ENCODE assay signal across 10 mouse cellular contexts in the genomic region with DNA sequence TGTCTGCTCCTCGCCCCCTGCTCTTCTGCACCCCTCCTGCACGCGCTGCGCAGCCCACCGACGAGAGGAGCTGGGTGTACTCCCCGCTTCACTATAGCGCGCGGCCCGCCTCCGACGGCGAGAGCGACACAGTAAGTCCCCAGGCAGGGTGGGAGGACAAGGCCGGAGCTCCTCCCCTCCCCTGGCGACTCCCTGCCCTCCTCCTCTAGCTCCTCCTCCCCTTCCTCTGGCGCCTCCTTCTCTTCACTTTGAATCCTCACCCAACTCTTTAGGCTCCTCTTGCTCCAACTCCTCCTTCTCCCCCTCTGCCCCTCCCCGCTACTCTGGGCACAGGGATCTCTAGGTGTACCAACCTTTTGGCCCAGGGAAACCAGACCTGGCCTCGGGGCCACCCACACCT. TPM values are rescaled to one million over a fixed set of nuclear protein-coding genes. Genes with fewer than 3 reads are reported as not detected.
DNase-seq lines count a peak whose midpoint lies in the region; ATAC-seq lines count a peak whose summit lies in the region.
"Had no signal": no experiment of that assay in that cellular context is flagged by ENCODE, and none has a peak within 500 bp of the region (broad histone marks: within the 10 kb centered on the region; RNA-seq: fewer than 3 reads in every experiment).

No protein-coding gene starts in this region.

- peaks cover 22% of the 10 kb centered on the region for H3K4me1 ChIP-seq in heart, embryonic 16.5 days (ENCODE audit: control insufficient read depth, insufficient read depth, low read length)
- peaks cover 52% of the 10 kb centered on the region for H3K4me1 ChIP-seq in limb, embryonic 10.5 days
- H3K4me1 ChIP-seq in midbrain, embryonic 12.5 days = peaks cover 35% of the 10 kb centered on the region

- peak; percentile 96 for DNase-seq in heart, adult 11 months
- no peak for DNase-seq in heart, postnatal 36 days
- peak; percentile 51 to 63 for DNase-seq in adrenal gland, adult 18-20 months (ENCODE audit: low spot score in 2 of 2)
- no peak for DNase-seq in limb, embryonic 10.5 days (ENCODE audit: low spot score)
- no peak for DNase-seq in layer of hippocampus, postnatal 14 days (ENCODE audit: low spot score in 2 of 2)
- DNase-seq in cerebellum, adult 9-10 months = no peak

- H3K27ac ChIP-seq in heart, embryonic 16.5 days (ENCODE audit: low read length) = no peak overlapping the region
- H3K27ac ChIP-seq in limb, embryonic 10.5 days = peak overlapping the region; percentile 70; the same call in 1 of the 2 replicates
- H3K27ac ChIP-seq in midbrain, embryonic 12.5 days (replicated peaks) = no peak overlapping the region

- H3K9ac ChIP-seq in heart, embryonic 16.5 days (ENCODE audit: low read length) = peak overlapping the region; percentile 55
- peak overlapping the region; percentile 46 for H3K9ac ChIP-seq in midbrain, embryonic 12.5 days (replicated peaks)

- no peaks in the 10 kb centered on the region for H3K9me3 ChIP-seq in heart, embryonic 16.5 days (replicated peaks; ENCODE audit: control insufficient read depth, low read length)
- H3K9me3 ChIP-seq in limb, embryonic 10.5 days (replicated peaks) = no peaks in the 10 kb centered on the region
- no peaks in the 10 kb centered on the region for H3K9me3 ChIP-seq in midbrain, embryonic 12.5 days
- H3K9me3 ChIP-seq: megakaryocyte, embryonic 14.5 days had no signal

- H3K36me3 ChIP-seq in heart, embryonic 16.5 days (ENCODE audit: control insufficient read depth, insufficient read depth) = peaks cover 26% of the 10 kb centered on the region
- H3K36me3 ChIP-seq in limb, embryonic 10.5 days = peaks cover 68% of the 10 kb centered on the region
- peaks cover 64% of the 10 kb centered on the region for H3K36me3 ChIP-seq in midbrain, embryonic 12.5 days

- intact Hi-C loops in heart, postnatal 36 days (cut with DNase I) = no loop called here

- H3K4me3 ChIP-seq in heart, embryonic 16.5 days (ENCODE audit: low read length) = peak overlapping the region; percentile 25
- peak overlapping the region; percentile 33 for H3K4me3 ChIP-seq in limb, embryonic 10.5 days
- no peak overlapping the region for H3K4me3 ChIP-seq in midbrain, embryonic 12.5 days
- H3K4me3 ChIP-seq: megakaryocyte, embryonic 14.5 days had no signal

- no peak for ATAC-seq in heart, embryonic 16.5 days (replicated peaks; ENCODE audit: extremely low read depth, insufficient read depth, low FRiP score)
- no peak for ATAC-seq in midbrain, embryonic 12.5 days (ENCODE audit: low FRiP score, low read depth)
- ATAC-seq: Patski had no signal

- H3K4me2 ChIP-seq in heart, embryonic 16.5 days (ENCODE audit: low read depth, low read length) = peak overlapping the region; percentile 60
- H3K4me2 ChIP-seq in midbrain, embryonic 12.5 days (replicated peaks) = peak overlapping the region; percentile 29

- WGBS in heart, embryonic 16.5 days = 22% methylated on average over 20 of the region's 20 CpGs
- 9% methylated on average over 20 of the region's 20 CpGs for WGBS in limb, embryonic 10.5 days
- 12% methylated on average over 19 of the region's 20 CpGs for WGBS in midbrain, embryonic 12.5 days

- no peaks in the 10 kb centered on the region for H3K27me3 ChIP-seq in heart, embryonic 16.5 days (ENCODE audit: control insufficient read depth, insufficient read depth, low read length)
- H3K27me3 ChIP-seq in limb, embryonic 10.5 days (ENCODE audit: low read depth, poor library complexity, severe bottlenecking) = no peaks in the 10 kb centered on the region
- H3K27me3 ChIP-seq in midbrain, embryonic 12.5 days = peaks cover 11% of the 10 kb centered on the region
- H3K27me3 ChIP-seq: megakaryocyte, embryonic 14.5 days; Patski had no signal

RNA-seq across cellular contexts. Expression of gene Cactin, which starts 3.6 kb away (rescaled TPM):
- total RNA-seq in heart, postnatal 36 days (2021) = 10 to 100 TPM; 13.2 to 17.4 TPM
- total RNA-seq in adrenal gland, adult 18-20 months (2021) = 10 to 100 TPM; 34.3 to 40.9 TPM
- polyA plus RNA-seq in heart, embryonic 16.5 days (2015; fragmentation: Nextera tagmentation; extraction: Ambion mirVana) = 28.1 and 29.6 TPM in 2 replicates
- 62.5 and 67.7 TPM in 2 replicates for polyA plus RNA-seq in limb, embryonic 10.5 days (2016; fragmentation: Nextera tagmentation; extraction: Ambion mirVana)
- polyA plus RNA-seq in midbrain, embryonic 12.5 days (2016; fragmentation: Nextera tagmentation; extraction: Ambion mirVana) = 58.8 and 60.5 TPM in 2 replicates
- total RNA-seq in layer of hippocampus, postnatal 14 days (2021) = 10 to 100 TPM; 22.4 to 25.8 TPM

RNA-seq across cellular contexts. Expression of gene Tbxa2r, which starts 11.3 kb away (rescaled TPM):
- total RNA-seq in heart, postnatal 36 days (2021) = 1 to 10 TPM; 5.0 to 5.4 TPM
- total RNA-seq in adrenal gland, adult 18-20 months (2021) = 10 to 100 TPM; 23.3 to 29.2 TPM
- 15.2 and 16.3 TPM in 2 replicates for polyA plus RNA-seq in heart, embryonic 16.5 days (2015; fragmentation: Nextera tagmentation; extraction: Ambion mirVana)
- 3.2 and 3.6 TPM in 2 replicates for polyA plus RNA-seq in limb, embryonic 10.5 days (2016; fragmentation: Nextera tagmentation; extraction: Ambion mirVana)
- 3.7 and 4.4 TPM in 2 replicates for polyA plus RNA-seq in midbrain, embryonic 12.5 days (2016; fragmentation: Nextera tagmentation; extraction: Ambion mirVana)
- 1 to 10 TPM; 1.8 to 2.2 TPM for total RNA-seq in layer of hippocampus, postnatal 14 days (2021)
- polyA plus RNA-seq: Patski had no signal

RNA-seq across cellular contexts. Expression of gene Pip5k1c, which starts 24.5 kb away (rescaled TPM):
- total RNA-seq in heart, postnatal 36 days (2021) = 10 to 100 TPM; 31.5 to 33.3 TPM
- total RNA-seq in adrenal gland, adult 18-20 months (2021) = 10 to 100 TPM; 37.6 to 40.4 TPM
- polyA plus RNA-seq in heart, embryonic 16.5 days (2015; fragmentation: Nextera tagmentation; extraction: Ambion mirVana) = 31.3 and 33.2 TPM in 2 replicates
- polyA plus RNA-seq in limb, embryonic 10.5 days (2016; fragmentation: Nextera tagmentation; extraction: Ambion mirVana) = 67.0 and 71.3 TPM in 2 replicates
- polyA plus RNA-seq in midbrain, embryonic 12.5 days (2016; fragmentation: Nextera tagmentation; extraction: Ambion mirVana) = 89.9 and 92.6 TPM in 2 replicates
- 100 to 1,000 TPM; 330 to 352 TPM for total RNA-seq in layer of hippocampus, postnatal 14 days (2021)

RNA-seq across cellular contexts. Expression of gene Gipc3, which starts 25.8 kb away (rescaled TPM):
- 1 to 10 TPM; 5.9 TPM for total RNA-seq in heart, postnatal 36 days (2021)
- 1 to 10 TPM; 4.5 to 6.7 TPM for total RNA-seq in adrenal gland, adult 18-20 months (2021)
- 0.08 and 0.11 TPM in 2 replicates for polyA plus RNA-seq in heart, embryonic 16.5 days (2015; fragmentation: Nextera tagmentation; extraction: Ambion mirVana)
- polyA plus RNA-seq in limb, embryonic 10.5 days (2016; fragmentation: Nextera tagmentation; extraction: Ambion mirVana) = 0.09 TPM in 1 of 2 replicates, not detected in the other
- not detected in 2 replicates for polyA plus RNA-seq in midbrain, embryonic 12.5 days (2016; fragmentation: Nextera tagmentation; extraction: Ambion mirVana)
- total RNA-seq in layer of hippocampus, postnatal 14 days (2021) = 1 to 10 TPM; 1.4 to 1.5 TPM

RNA-seq across cellular contexts. Expression of gene Tjp3, which starts 25.9 kb away (rescaled TPM):
- total RNA-seq in heart, postnatal 36 days (2021) = under 1 TPM in 1 of 2 experiments, not detected in 1; 0.19 TPM
- 1 to 10 TPM; 1.1 to 1.6 TPM for total RNA-seq in adrenal gland, adult 18-20 months (2021)
- polyA plus RNA-seq in heart, embryonic 16.5 days (2015; fragmentation: Nextera tagmentation; extraction: Ambion mirVana) = 4.7 and 5.3 TPM in 2 replicates
- 4.7 and 5.1 TPM in 2 replicates for polyA plus RNA-seq in limb, embryonic 10.5 days (2016; fragmentation: Nextera tagmentation; extraction: Ambion mirVana)
- polyA plus RNA-seq in midbrain, embryonic 12.5 days (2016; fragmentation: Nextera tagmentation; extraction: Ambion mirVana) = 6.6 and 7.5 TPM in 2 replicates
- total RNA-seq in layer of hippocampus, postnatal 14 days (2021) = 1 to 10 TPM; 1.6 to 2.5 TPM

Comparison
In these comparisons a context has a peak if more than half of its experiments do, and no peak if none do; other contexts are left out.
1. DNase-seq: peak in heart, adult 11 months (single experiment) and adrenal gland, adult 18-20 months (2 of 2); none in heart, postnatal 36 days (0 of 2), limb, embryonic 10.5 days (single experiment), layer of hippocampus, postnatal 14 days (0 of 2) and cerebellum, adult 9-10 months (single experiment).
2. RNA of gene Pip5k1c, which starts 24.5 kb away (total RNA-seq): 330 to 352 TPM in layer of hippocampus, postnatal 14 days; 37.6 to 40.4 TPM in adrenal gland, adult 18-20 months and 31.5 to 33.3 TPM in heart, postnatal 36 days; every median in the first group is over 4 times any median in the second.